Mouse (Mus musculus) liver, postnatal 0 days (tissue): ENCODE measurements around the gene Nab2.

Experiments
- CTCF ChIP-seq: sonication (generic); IDR thresholded peaks from 2 replicates; pipeline ENCODE4 v1.5.1; 2016; ENCODE audit warnings: antibody characterized with exemption, low read depth
- EP300 ChIP-seq: IDR thresholded peaks from 2 replicates; pipeline ENCODE4 v1.6.1; 2016; ENCODE audit warnings: antibody characterized with exemption, low read depth, mild to moderate bottlenecking

DNA sequence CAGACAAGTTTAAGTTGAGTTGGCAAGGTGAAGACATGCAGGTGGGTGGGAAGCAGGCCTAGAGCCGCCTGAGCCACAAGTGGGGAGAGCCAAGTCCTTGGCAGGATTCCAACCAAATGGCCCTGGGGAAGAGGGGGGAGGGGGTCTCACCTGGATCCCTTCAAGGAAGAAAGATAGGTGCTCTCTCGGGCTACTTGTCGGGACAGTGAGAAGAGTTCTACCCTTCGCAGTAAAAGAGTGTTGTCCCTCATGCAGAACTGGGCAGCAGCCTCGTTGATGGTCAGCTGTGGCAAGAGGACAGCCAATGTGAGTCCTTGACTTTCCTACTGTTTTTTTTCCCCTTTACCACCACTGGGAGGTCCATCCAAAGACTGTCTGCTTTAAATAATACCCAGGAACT lies 4.8 kb downstream of the Nab2 start:
- TF ChIP-seq CTCF (no peak), EP300 (no peak)
